9 mouse cellular contexts compared by ENCODE assay signal in the genomic region with DNA sequence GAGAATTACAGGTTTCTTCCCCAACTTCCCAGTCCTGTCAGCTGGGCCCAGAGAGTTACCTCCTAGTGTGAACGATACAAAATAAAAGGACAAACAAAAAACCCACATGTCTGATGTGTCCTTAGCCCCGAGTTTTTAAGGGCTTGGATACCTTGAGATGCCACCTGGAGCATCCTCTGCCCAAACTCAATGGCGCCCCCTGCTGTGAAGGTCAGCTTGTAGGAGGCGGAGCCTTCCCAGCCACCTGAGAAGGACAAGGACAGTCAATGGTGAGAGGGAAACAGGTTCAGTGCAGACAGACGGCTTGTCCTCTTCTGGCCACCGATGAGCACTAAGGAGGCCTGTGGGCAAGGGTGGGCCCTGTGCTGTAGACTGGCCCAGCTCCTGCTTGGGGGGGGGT. TPM values are rescaled to one million over a fixed set of nuclear protein-coding genes. Genes with fewer than 3 reads are reported as not detected.
DNase-seq lines count a peak whose midpoint lies in the region; ATAC-seq and TF ChIP-seq lines count a peak whose summit lies in the region.
"Had no signal": no experiment of that assay in that cellular context is flagged by ENCODE, and none has a peak within 500 bp of the region (broad histone marks: within the 10 kb centered on the region; RNA-seq: fewer than 3 reads in every experiment).

No protein-coding gene starts in this region.

- peaks cover 39% of the 10 kb centered on the region for H3K36me3 ChIP-seq in kidney, embryonic 16.5 days (ENCODE audit: insufficient read depth, low read length)
- H3K36me3 ChIP-seq in CH12.LX (replicated peaks in 1 of 2; ENCODE audit: control insufficient read depth in 1 of 2, insufficient read depth in 1 of 2, low read length in 1 of 2) = peaks cover 49 to 72% of the 10 kb centered on the region in 2 experiments
- 0 out of 2 replicates have a peak, but pooled peaks cover 8% of the 10 kb centered on the region for H3K36me3 ChIP-seq in hindbrain, embryonic 11.5 days (ENCODE audit: control insufficient read depth, insufficient read depth, low read length)

- peak; percentile 36 to 76 for TF ChIP-seq CTCF in CH12.LX (conservative IDR thresholded peaks at IDR 0.05 in 1 of 2, IDR thresholded peaks at IDR 0.05 in 1 of 2; ENCODE audit: low read depth in 2 of 2, low read length in 2 of 2)

- H3K27ac ChIP-seq in kidney, embryonic 16.5 days (ENCODE audit: low read length) = no peak overlapping the region
- no peak overlapping the region for H3K27ac ChIP-seq in CH12.LX (ENCODE audit: insufficient read depth, low read depth)
- H3K27ac ChIP-seq in hindbrain, embryonic 11.5 days (ENCODE audit: low read depth, low read length) = no peak overlapping the region
- H3K27ac ChIP-seq: embryonic facial prominence, embryonic 13.5 days had no signal

- peaks cover 27% of the 10 kb centered on the region for H3K4me1 ChIP-seq in kidney, embryonic 16.5 days (ENCODE audit: insufficient read depth, low read length)
- H3K4me1 ChIP-seq in CH12.LX (ENCODE audit: control insufficient read depth in 1 of 2, insufficient read depth in 2 of 2) = peaks cover 6 to 43% of the 10 kb centered on the region in 2 experiments
- H3K4me1 ChIP-seq in hindbrain, embryonic 11.5 days (replicated peaks; ENCODE audit: control insufficient read depth, insufficient read depth, low read length) = peaks cover 12% of the 10 kb centered on the region

- dilution Hi-C loops in CH12.LX (cut with MboI; ENCODE audit: extremely low pct_ligation_motif_present, extremely low pct_unique_long_range_greater_than_20kb, low sequenced_read_pairs) = no loop called here

- no peak for TF ChIP-seq EP300 in CH12.LX (IDR thresholded peaks at IDR 0.05; ENCODE audit: low read length)

- 73% methylated on average over 6 of the region's 6 CpGs for WGBS in kidney, embryonic 16.5 days
- WGBS in hindbrain, embryonic 11.5 days = 76% methylated on average over 6 of the region's 6 CpGs

- H3K9me3 ChIP-seq in kidney, embryonic 16.5 days (ENCODE audit: low read length) = no peaks in the 10 kb centered on the region
- no peaks in the 10 kb centered on the region for H3K9me3 ChIP-seq in CH12.LX (replicated peaks; ENCODE audit: low read length)
- H3K9me3 ChIP-seq in hindbrain, embryonic 11.5 days (ENCODE audit: control insufficient read depth, low read length) = no peaks in the 10 kb centered on the region
- H3K9me3 ChIP-seq: embryonic facial prominence, embryonic 13.5 days had no signal

- no peaks in the 10 kb centered on the region for H3K27me3 ChIP-seq in kidney, embryonic 16.5 days (ENCODE audit: insufficient read depth, low read length)
- H3K27me3 ChIP-seq in CH12.LX (replicated peaks) = no peaks in the 10 kb centered on the region
- H3K27me3 ChIP-seq in hindbrain, embryonic 11.5 days (ENCODE audit: control insufficient read depth, insufficient read depth, low read length) = no peaks in the 10 kb centered on the region
- H3K27me3 ChIP-seq: embryonic facial prominence, embryonic 13.5 days had no signal

- peak; percentile 63 for DNase-seq in kidney, adult 18-20 months
- peak; percentile 74 for DNase-seq in CH12.LX (ENCODE audit: extremely low read depth)
- peak; percentile 65 for DNase-seq in adrenal gland, postnatal 25 days
- DNase-seq in kidney, postnatal 4 days = peak; percentile 79 to 80
- peak; percentile 60 to 72 for DNase-seq in spleen, postnatal 36 days (ENCODE audit: low spot score in 2 of 2)
- DNase-seq in left cerebral cortex, postnatal 25 days (ENCODE audit: low spot score in 2 of 2) = no peak
- no peak for DNase-seq in hindbrain, embryonic 11.5 days (ENCODE audit: low spot score)

- no peak for TF ChIP-seq POLR2A in CH12.LX (IDR thresholded peaks at IDR 0.05; ENCODE audit: low read depth, low read length)

- H3K4me3 ChIP-seq in kidney, embryonic 16.5 days (ENCODE audit: low read length) = no peak overlapping the region
- H3K4me3 ChIP-seq in CH12.LX (replicated peaks in 1 of 3; ENCODE audit: low read depth in 2 of 3, low read length in 2 of 3, poor library complexity in 1 of 3) = no peak overlapping the region
- H3K4me3 ChIP-seq in hindbrain, embryonic 11.5 days (ENCODE audit: low read depth, low read length) = no peak overlapping the region
- H3K4me3 ChIP-seq: embryonic facial prominence, embryonic 13.5 days had no signal

- no peak overlapping the region for H3K9ac ChIP-seq in kidney, embryonic 16.5 days (replicated peaks; ENCODE audit: low read length)
- no peak overlapping the region for H3K9ac ChIP-seq in CH12.LX (ENCODE audit: insufficient read depth, low read depth)
- H3K9ac ChIP-seq in hindbrain, embryonic 11.5 days (ENCODE audit: low read depth, low read length) = no peak overlapping the region
- H3K9ac ChIP-seq: embryonic facial prominence, embryonic 13.5 days had no signal

- TF ChIP-seq RAD21 in CH12.LX (IDR thresholded peaks at IDR 0.05; ENCODE audit: low read depth, low read length) = peak; percentile 34

- H3K4me2 ChIP-seq in kidney, embryonic 16.5 days (replicated peaks; ENCODE audit: low read depth, low read length) = no peak overlapping the region
- no peak overlapping the region for H3K4me2 ChIP-seq in CH12.LX (ENCODE audit: insufficient read depth, low read depth, poor library complexity, severe bottlenecking)
- H3K4me2 ChIP-seq in hindbrain, embryonic 11.5 days (replicated peaks; ENCODE audit: low read depth, low read length) = no peak overlapping the region
- H3K4me2 ChIP-seq: embryonic facial prominence, embryonic 13.5 days had no signal

- in situ Hi-C loops in CH12.LX (cut with MboI; ENCODE audit: low pct_ligation_motif_present, low pct_unique_long_range_greater_than_20kb, low sequenced_read_pairs) = no loop called here

- intact Hi-C loops in left cerebral cortex, postnatal 25 days (cut with DNase I) = no loop called here

- no peak for ATAC-seq in kidney, embryonic 16.5 days (ENCODE audit: low FRiP score, low TSS enrichment)
- ATAC-seq in hindbrain, embryonic 11.5 days (ENCODE audit: low FRiP score) = no peak

- peaks cover 14% of the 10 kb centered on the region for H3K79me2 ChIP-seq in CH12.LX (replicated peaks; ENCODE audit: control insufficient read depth, extremely low read depth, insufficient read depth, poor library complexity, severe bottlenecking)

TF ChIP-seq in CH12.LX, 34 proteins besides CTCF, POLR2A, EP300 and RAD21:
- TF ChIP-seq MYC (IDR thresholded peaks at IDR 0.05; ENCODE audit: low read depth, low read length) = no peak
- TF ChIP-seq SMC3 (IDR thresholded peaks at IDR 0.05; ENCODE audit: low read depth, low read length) = peak; percentile 32

RNA-seq across cellular contexts. Expression of a gene that starts 3.3 kb away (rescaled TPM):
- polyA plus RNA-seq in kidney, embryonic 16.5 days (2015; fragmentation: Nextera tagmentation; extraction: Ambion mirVana) = 1.00 and 1.4 TPM in 2 replicates
- total RNA-seq in CH12.LX (2012; rRNA removed) = 12.2 and 14.0 TPM in 2 replicates
- 8.9 and 9.6 TPM in 2 replicates for total RNA-seq in CH12.LX (2014; rRNA removed)
- polyA plus RNA-seq in CH12.LX (2012; ENCODE audit: insufficient read length, low read depth) = 15.7 and 16.8 TPM in 2 replicates
- 0.24 and 0.79 TPM in 2 replicates for total RNA-seq in adrenal gland, postnatal 25 days (2021)
- 1 to 10 TPM in 1 of 2 experiments, under 1 TPM in 1; 0.82 to 1.0 TPM for total RNA-seq in left cerebral cortex, postnatal 25 days (2021)
- polyA plus RNA-seq in hindbrain, embryonic 11.5 days (2014; fragmentation: Nextera tagmentation; extraction: Ambion mirVana) = 1.1 and 1.3 TPM in 2 replicates

RNA-seq across cellular contexts. Expression of a gene that starts 5.7 kb away (rescaled TPM):
- 99.4 and 123 TPM in 2 replicates for polyA plus RNA-seq in kidney, embryonic 16.5 days (2015; fragmentation: Nextera tagmentation; extraction: Ambion mirVana)
- 27.1 and 30.7 TPM in 2 replicates for total RNA-seq in CH12.LX (2012; rRNA removed)
- 14.0 and 15.2 TPM in 2 replicates for total RNA-seq in CH12.LX (2014; rRNA removed)
- 70.8 and 97.1 TPM in 2 replicates for polyA plus RNA-seq in CH12.LX (2012; ENCODE audit: insufficient read length, low read depth)
- 189 and 195 TPM in 2 replicates for total RNA-seq in adrenal gland, postnatal 25 days (2021)
- total RNA-seq in left cerebral cortex, postnatal 25 days (2021) = 100 to 1,000 TPM; 342 to 363 TPM
- 85.4 and 88.6 TPM in 2 replicates for polyA plus RNA-seq in hindbrain, embryonic 11.5 days (2014; fragmentation: Nextera tagmentation; extraction: Ambion mirVana)

RNA-seq across cellular contexts. Expression of a gene that starts 45.9 kb away (rescaled TPM):
- 23.9 and 31.2 TPM in 2 replicates for polyA plus RNA-seq in kidney, embryonic 16.5 days (2015; fragmentation: Nextera tagmentation; extraction: Ambion mirVana)
- total RNA-seq in CH12.LX (2012; rRNA removed) (0.21 and 0.38 TPM in 2 replicates), CH12.LX (2014; rRNA removed) (0.21 TPM in 1 of 2 replicates, not detected in the other)
- polyA plus RNA-seq in CH12.LX (2012; ENCODE audit: insufficient read length, low read depth) = 0.50 TPM in 1 of 2 replicates, not detected in the other
- 17.1 and 20.2 TPM in 2 replicates for total RNA-seq in adrenal gland, postnatal 25 days (2021)
- 1 to 10 TPM; 7.0 to 7.4 TPM for total RNA-seq in left cerebral cortex, postnatal 25 days (2021)
- polyA plus RNA-seq in hindbrain, embryonic 11.5 days (2014; fragmentation: Nextera tagmentation; extraction: Ambion mirVana) = 3.0 TPM in 2 replicates

RNA-seq across cellular contexts. Expression of a gene that starts 49.8 kb away (rescaled TPM):
- polyA plus RNA-seq in kidney, embryonic 16.5 days (2015; fragmentation: Nextera tagmentation; extraction: Ambion mirVana) = 4.9 and 6.3 TPM in 2 replicates
- total RNA-seq in CH12.LX (2012; rRNA removed) (2.0 and 2.8 TPM in 2 replicates), CH12.LX (2014; rRNA removed) (0.66 and 0.81 TPM in 2 replicates)
- polyA plus RNA-seq in CH12.LX (2012; ENCODE audit: insufficient read length, low read depth) = 1.1 and 1.4 TPM in 2 replicates
- total RNA-seq in adrenal gland, postnatal 25 days (2021) = 12.2 and 12.9 TPM in 2 replicates
- 1 to 10 TPM; 7.0 to 7.1 TPM for total RNA-seq in left cerebral cortex, postnatal 25 days (2021)
- 1.4 and 2.5 TPM in 2 replicates for polyA plus RNA-seq in hindbrain, embryonic 11.5 days (2014; fragmentation: Nextera tagmentation; extraction: Ambion mirVana)

RNA-seq across cellular contexts. Expression of a gene that starts 51.0 kb away (rescaled TPM):
- 41.2 and 46.6 TPM in 2 replicates for polyA plus RNA-seq in kidney, embryonic 16.5 days (2015; fragmentation: Nextera tagmentation; extraction: Ambion mirVana)
- total RNA-seq in CH12.LX (2012; rRNA removed) (22.2 and 24.7 TPM in 2 replicates), CH12.LX (2014; rRNA removed) (18.5 and 20.9 TPM in 2 replicates)
- 30.5 and 35.0 TPM in 2 replicates for polyA plus RNA-seq in CH12.LX (2012; ENCODE audit: insufficient read length, low read depth)
- 25.8 and 27.4 TPM in 2 replicates for total RNA-seq in adrenal gland, postnatal 25 days (2021)
- 10 to 100 TPM; 20.7 to 21.7 TPM for total RNA-seq in left cerebral cortex, postnatal 25 days (2021)
- 25.8 and 26.9 TPM in 2 replicates for polyA plus RNA-seq in hindbrain, embryonic 11.5 days (2014; fragmentation: Nextera tagmentation; extraction: Ambion mirVana)

Comparison
In these comparisons a context has a peak if more than half of its experiments do, and no peak if none do; other contexts are left out.
1. DNase-seq: peak in kidney, adult 18-20 months (single experiment), CH12.LX (single experiment), adrenal gland, postnatal 25 days (single experiment), kidney, postnatal 4 days (2 of 2) and spleen, postnatal 36 days (2 of 2); none in left cerebral cortex, postnatal 25 days (0 of 2) and hindbrain, embryonic 11.5 days (single experiment).
2. RNA of a gene that starts 45.9 kb away (total RNA-seq): 17.1 to 20.2 TPM in adrenal gland, postnatal 25 days and 7.0 to 7.4 TPM in left cerebral cortex, postnatal 25 days; 0.21 to 0.38 TPM in CH12.LX; every median in the first group is over 4 times any median in the second.